Mouse (Mus musculus) hindbrain, embryonic 13.5 days (tissue): ENCODE measurements around the gene Xylt1. TPM values are rescaled to one million over a fixed set of nuclear protein-coding genes. Genes with fewer than 3 reads are reported as not detected.

Experiments used
- ATAC-seq: fragments of 200-750 bp; cut with Nextera tagmentation; 2 replicates; pipeline ENCODE4 v1.8.0; 2017; ENCODE audit warnings: moderate TSS enrichment; ENCODE audit not compliant: low FRiP score
- H3K27ac ChIP-seq: fragments of 300-500 bp; sonication (generic); 2 replicates; pipeline ENCODE4 v1.5.1; 2015; ENCODE audit warnings: inconsistent platforms, mild to moderate bottlenecking, moderate library complexity
- H3K27me3 ChIP-seq: fragments of 300-500 bp; sonication (generic); 2 replicates; pipeline ENCODE4 v1.6.1; 2015; ENCODE audit warnings: mild to moderate bottlenecking, inconsistent platforms
- H3K36me3 ChIP-seq: fragments of 300-500 bp; sonication (generic); 2 replicates; pipeline ENCODE4 v1.6.1; 2015; ENCODE audit warnings: mild to moderate bottlenecking, inconsistent platforms
- H3K4me1 ChIP-seq: fragments of 300-500 bp; sonication (generic); replicated peaks from 2 replicates; pipeline ENCODE4 v1.6.1; 2015; ENCODE audit warnings: inconsistent platforms
- H3K4me2 ChIP-seq: fragments of 300-500 bp; sonication (generic); 2 replicates; pipeline ENCODE4 v1.6.1; 2015; ENCODE audit warnings: inconsistent platforms, mild to moderate bottlenecking, moderate library complexity
- H3K4me3 ChIP-seq: fragments of 300-500 bp; sonication (generic); 2 replicates; pipeline ENCODE4 v1.5.1; 2015; ENCODE audit warnings: mild to moderate bottlenecking, inconsistent platforms
- H3K9ac ChIP-seq: fragments of 300-500 bp; sonication (generic); 2 replicates; pipeline ENCODE4 v1.6.1; 2015; ENCODE audit warnings: mild to moderate bottlenecking, inconsistent platforms
- H3K9me3 ChIP-seq: fragments of 300-500 bp; sonication (generic); 2 replicates; pipeline ENCODE4 v1.6.1; 2016; ENCODE audit warnings: inconsistent platforms
- WGBS: fragments of 180-500 bp; shearing (Covaris S2); methylation state at CpG from one replicate; pipeline ENCODE4 v1.1.7; 2015; 5-methylcytosine and 5-hydroxymethylcytosine counted together
- polyA plus RNA-seq: library from polyadenylated mRNA; unstranded; fragments of >200 nt; fragmentation: Nextera tagmentation; extraction: Ambion mirVana; gene quantifications from 2 replicates; pipeline ENCODE4 v1.2.1, GENCODE M21; 2015

Xylt1 gene
- polyA plus RNA-seq, 1 experiment from 2014 or later: 2.3 TPM

GRCm38 (mm10) chr7:117490500-117491205 lies 109.9 kb downstream of the Xylt1 start:
- H3K4me1 ChIP-seq: peaks cover 13% of the 10 kb centered on the region
- H3K9ac ChIP-seq: no peak overlapping the region
- ATAC-seq: no peak
- no peak overlapping the region for H3K4me3 ChIP-seq
- 0 out of 2 replicates have a peak, but pooled peaks cover 4% of the 10 kb centered on the region for H3K36me3 ChIP-seq
- WGBS: 69% methylated on average over 9 of the region's 9 CpGs
- no peak overlapping the region for H3K27ac ChIP-seq
- no peaks in the 10 kb centered on the region for H3K27me3 ChIP-seq
- no peaks in the 10 kb centered on the region for H3K9me3 ChIP-seq
- no peak overlapping the region for H3K4me2 ChIP-seq

- H3K27me3 ChIP-seq: no peaks in the 10 kb centered on the region
- H3K4me2 ChIP-seq: no peak overlapping the region
- WGBS: 81% methylated on average over 5 of the region's 5 CpGs
- H3K36me3 ChIP-seq: 0 out of 2 replicates have a peak, but pooled peaks cover 4% of the 10 kb centered on the region
- no peak for ATAC-seq
- peaks cover 17% of the 10 kb centered on the region for H3K4me1 ChIP-seq
- H3K9ac ChIP-seq: no peak overlapping the region
- no peak overlapping the region for H3K4me3 ChIP-seq
- H3K27ac ChIP-seq: no peak overlapping the region
- no peaks in the 10 kb centered on the region for H3K9me3 ChIP-seq
Measured at GRCm38 (mm10) chr7:117491495-117491894, 110.7 kb downstream of the Xylt1 start.

GRCm38 (mm10) chr7:117494210-117494609 lies 113.4 kb downstream of the Xylt1 start:
- WGBS: 92% methylated on average over 6 of the region's 6 CpGs
- ATAC-seq: no peak

GRCm38 (mm10) chr7:117494618-117495310 lies 114.0 kb downstream of the Xylt1 start:
- Histone ChIP-seq H3K27ac (no peak overlapping the region), H3K36me3 (0 out of 2 replicates have a peak, but pooled peaks cover 4% of the 10 kb centered on the region), H3K9ac (no peak overlapping the region), H3K27me3 (no peaks in the 10 kb centered on the region), H3K9me3 (no peaks in the 10 kb centered on the region), H3K4me3 (no peak overlapping the region), H3K4me1 (peaks cover 17% of the 10 kb centered on the region), H3K4me2 (no peak overlapping the region)
- WGBS: 73% methylated on average over 8 of the region's 8 CpGs
- no peak for ATAC-seq

More at GRCm38 (mm10) chr7:117494210-117494609, 113.4 kb downstream of the Xylt1 start:
- Histone ChIP-seq H3K4me3 (no peak overlapping the region), H3K4me1 (peaks cover 17% of the 10 kb centered on the region), H3K9me3 (no peaks in the 10 kb centered on the region), H3K4me2 (no peak overlapping the region), H3K27ac (no peak overlapping the region), H3K9ac (no peak overlapping the region), H3K36me3 (0 out of 2 replicates have a peak, but pooled peaks cover 4% of the 10 kb centered on the region), H3K27me3 (no peaks in the 10 kb centered on the region)

GRCm38 (mm10) chr7:117495751-117496150 lies 115.0 kb downstream of the Xylt1 start:
- no peak overlapping the region for H3K27ac ChIP-seq
- WGBS: 74% methylated on average over 8 of the region's 8 CpGs

GRCm38 (mm10) chr7:117498173-117498572 lies 117.4 kb downstream of the Xylt1 start:
- ATAC-seq: no peak
- peaks cover 18% of the 10 kb centered on the region for H3K4me1 ChIP-seq
- WGBS: 75% methylated on average over 2 of the region's 2 CpGs
- H3K4me2 ChIP-seq: no peak overlapping the region
- no peaks in the 10 kb centered on the region for H3K36me3 ChIP-seq
- H3K9ac ChIP-seq: no peak overlapping the region
- no peak overlapping the region for H3K4me3 ChIP-seq
- H3K27ac ChIP-seq: no peak overlapping the region
- no peaks in the 10 kb centered on the region for H3K9me3 ChIP-seq
- H3K27me3 ChIP-seq: no peaks in the 10 kb centered on the region

More at GRCm38 (mm10) chr7:117495751-117496150, 115.0 kb downstream of the Xylt1 start:
- Histone ChIP-seq H3K4me2 (no peak overlapping the region), H3K36me3 (0 out of 2 replicates have a peak, but pooled peaks cover 4% of the 10 kb centered on the region), H3K9me3 (no peaks in the 10 kb centered on the region), H3K9ac (no peak overlapping the region), H3K27me3 (no peaks in the 10 kb centered on the region), H3K4me1 (peaks cover 14% of the 10 kb centered on the region), H3K4me3 (no peak overlapping the region)
- no peak for ATAC-seq

GRCm38 (mm10) chr7:117501355-117502181 lies 120.8 kb downstream of the Xylt1 start:
- Histone ChIP-seq H3K9me3 (no peaks in the 10 kb centered on the region), H3K36me3 (no peaks in the 10 kb centered on the region), H3K4me1 (peaks cover 7% of the 10 kb centered on the region), H3K4me3 (no peak overlapping the region), H3K4me2 (no peak overlapping the region), H3K27me3 (no peaks in the 10 kb centered on the region), H3K9ac (no peak overlapping the region), H3K27ac (peak overlapping the region; percentile 71)
- ATAC-seq: peak; percentile 67
- WGBS: 56% methylated on average over 15 of the region's 15 CpGs

GRCm38 (mm10) chr7:117502415-117502814 lies 121.6 kb downstream of the Xylt1 start:
- H3K9ac ChIP-seq: no peak overlapping the region
- no peaks in the 10 kb centered on the region for H3K36me3 ChIP-seq
- no peaks in the 10 kb centered on the region for H3K9me3 ChIP-seq
- WGBS: 85% methylated on average over 5 of the region's 5 CpGs
- H3K4me1 ChIP-seq: peaks cover 7% of the 10 kb centered on the region
- no peak overlapping the region for H3K4me2 ChIP-seq
- ATAC-seq: no peak
- no peaks in the 10 kb centered on the region for H3K27me3 ChIP-seq
- H3K4me3 ChIP-seq: no peak overlapping the region
- peak overlapping the region; percentile 71 for H3K27ac ChIP-seq

- no peaks in the 10 kb centered on the region for H3K9me3 ChIP-seq
- no peak for ATAC-seq
- H3K27ac ChIP-seq: no peak overlapping the region
- peaks cover 16% of the 10 kb centered on the region for H3K4me1 ChIP-seq
- WGBS: 90% methylated on average over 9 of the region's 9 CpGs
- H3K9ac ChIP-seq: no peak overlapping the region
- no peak overlapping the region for H3K4me2 ChIP-seq
- no peaks in the 10 kb centered on the region for H3K36me3 ChIP-seq
- no peaks in the 10 kb centered on the region for H3K27me3 ChIP-seq
- H3K4me3 ChIP-seq: no peak overlapping the region
Measured at GRCm38 (mm10) chr7:117503714-117504113, 122.9 kb downstream of the Xylt1 start.

GRCm38 (mm10) chr7:117505791-117506190 lies 125.0 kb downstream of the Xylt1 start:
- no peak overlapping the region for H3K4me3 ChIP-seq
- H3K27me3 ChIP-seq: no peaks in the 10 kb centered on the region
- 78% methylated on average over 3 of the region's 3 CpGs for WGBS
- H3K4me1 ChIP-seq: peaks cover 24% of the 10 kb centered on the region
- H3K9ac ChIP-seq: no peak overlapping the region
- H3K4me2 ChIP-seq: no peak overlapping the region
- no peaks in the 10 kb centered on the region for H3K36me3 ChIP-seq
- no peak overlapping the region for H3K27ac ChIP-seq
- H3K9me3 ChIP-seq: no peaks in the 10 kb centered on the region
- ATAC-seq: no peak

GRCm38 (mm10) chr7:117507351-117507750 lies 126.6 kb downstream of the Xylt1 start:
- no peaks in the 10 kb centered on the region for H3K9me3 ChIP-seq
- H3K9ac ChIP-seq: no peak overlapping the region
- no peak for ATAC-seq
- WGBS: 89% methylated on average over 10 of the region's 10 CpGs
- no peak overlapping the region for H3K27ac ChIP-seq
- H3K4me3 ChIP-seq: no peak overlapping the region
- no peak overlapping the region for H3K4me2 ChIP-seq
- no peaks in the 10 kb centered on the region for H3K36me3 ChIP-seq
- peaks cover 20% of the 10 kb centered on the region for H3K4me1 ChIP-seq
- no peaks in the 10 kb centered on the region for H3K27me3 ChIP-seq

GRCm38 (mm10) chr7:117508090-117508489 lies 127.3 kb downstream of the Xylt1 start:
- Histone ChIP-seq H3K9me3 (no peaks in the 10 kb centered on the region), H3K4me3 (no peak overlapping the region), H3K27ac (0 out of 2 replicates have a peak overlapping the region, but pooled peaks have one; percentile 19), H3K9ac (no peak overlapping the region), H3K4me1 (peaks cover 20% of the 10 kb centered on the region), H3K27me3 (no peaks in the 10 kb centered on the region), H3K4me2 (no peak overlapping the region), H3K36me3 (no peaks in the 10 kb centered on the region)
- 57% methylated on average over 8 of the region's 8 CpGs for WGBS
- 0 out of 2 replicates have a peak, but pooled peaks have one; percentile 40 for ATAC-seq
